Mouse (Mus musculus): Measurements from ENCODE around the gene Abcb8.
A peak's percentile ranks its signal among the peaks of the same experiment; 100 is the strongest.

Gene Abcb8

GRCm38 (mm10) chr5:24396254-24396653 is 2.8 kb downstream of the Abcb8 start:
- peak in 1 of 2 experiments; percentile 25 for DNase-seq

GRCm38 (mm10) chr5:24399686-24400085 is 6.2 kb downstream of the Abcb8 start:
- DNase-seq, result no peak

GRCm38 (mm10) chr5:24400362-24400761 is 6.9 kb downstream of the Abcb8 start:
- DNase-seq, result no peak

GRCm38 (mm10) chr5:24400911-24401605 is 7.6 kb downstream of the Abcb8 start:
- no peak for DNase-seq

GRCm38 (mm10) chr5:24401969-24402368 is 8.5 kb downstream of the Abcb8 start:
- no peak for DNase-seq

GRCm38 (mm10) chr5:24404594-24405360 is 11.3 kb downstream of the Abcb8 start:
- no peak for DNase-seq

GRCm38 (mm10) chr5:24405389-24405876 is 12.0 kb downstream of the Abcb8 start:
- DNase-seq, result no peak

GRCm38 (mm10) chr5:24408651-24409050 is 15.2 kb downstream of the Abcb8 start:
- DNase-seq, result peak in 1 of 2 experiments; percentile 61

GRCm38 (mm10) chr5:24409466-24409865 is 16.0 kb downstream of the Abcb8 start:
- no peak for DNase-seq

- no peak for DNase-seq
These were observed 18.6 kb downstream of the Abcb8 start for GRCm38 (mm10) chr5:24412063-24412462.

GRCm38 (mm10) chr5:24413042-24413693 is 19.7 kb downstream of the Abcb8 start, which contains the start of gene Asic3:
Gene Asic3, plus strand, starts transcription at chr5:24413392.
- peak; percentile 40 to 46 for DNase-seq

GRCm38 (mm10) chr5:24413938-24414337 is 20.5 kb downstream of the Abcb8 start:
- peak in 1 of 2 experiments; percentile 32 for DNase-seq

GRCm38 (mm10) chr5:24416222-24416736 is 22.8 kb downstream of the Abcb8 start:
- DNase-seq, result peak; percentile 78 to 81

GRCm38 (mm10) chr5:24417587-24417986 is 24.1 kb downstream of the Abcb8 start:
- DNase-seq, result no peak

- no peak for DNase-seq
These were observed 26.9 kb downstream of the Abcb8 start for GRCm38 (mm10) chr5:24420381-24420780.

- DNase-seq, result peak; percentile 99 to 100
These were observed 29.9 kb downstream of the Abcb8 start, which contains the start of the genes Cdk5 and Slc4a2 for GRCm38 (mm10) chr5:24423129-24424003. Gene Cdk5, minus strand, starts transcription at chr5:24423530. Gene Slc4a2, plus strand, starts transcription at chr5:24423837.

GRCm38 (mm10) chr5:24424004-24424781 is 30.7 kb downstream of the Abcb8 start:
- DNase-seq, result peak in 1 of 2 experiments; percentile 50

- DNase-seq, result peak; percentile 87 to 95
These were observed 31.5 kb downstream of the Abcb8 start for GRCm38 (mm10) chr5:24424861-24425411.

- peak; percentile 43 to 68 for DNase-seq
These were observed 32.1 kb downstream of the Abcb8 start for GRCm38 (mm10) chr5:24425421-24426036.

- DNase-seq, result no peak
These were observed 32.6 kb downstream of the Abcb8 start for GRCm38 (mm10) chr5:24426037-24426432.
